Mouse (Mus musculus) cerebellum, adult 11 months (tissue): ENCODE data around the gene Mrpl52.

Experiments used
- DNase-seq: peaks from one replicate; pipeline ENCODE4 v3.0.0; 2022

Gene Mrpl52

DNA sequence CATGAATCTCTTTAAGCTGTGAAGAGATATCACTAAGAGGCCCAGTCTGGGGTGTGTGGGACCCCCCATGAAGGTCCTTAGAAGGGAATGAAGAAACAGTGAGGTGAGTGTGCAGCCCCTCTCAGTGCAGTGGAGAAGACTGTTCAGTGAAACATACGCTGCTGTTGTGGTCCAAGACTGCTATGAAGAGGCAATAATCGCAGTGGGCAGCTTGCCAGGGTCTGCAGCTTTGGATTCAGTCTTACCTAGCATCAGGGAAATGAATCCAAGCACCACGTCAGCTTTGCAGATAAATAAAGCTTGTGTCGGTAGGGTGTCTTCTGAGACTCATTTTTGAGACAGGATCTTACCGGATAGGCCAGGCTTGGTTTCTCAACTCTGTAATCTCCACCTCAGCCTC lies 46.0 kb downstream of the Mrpl52 start:
- no peak for DNase-seq

DNA sequence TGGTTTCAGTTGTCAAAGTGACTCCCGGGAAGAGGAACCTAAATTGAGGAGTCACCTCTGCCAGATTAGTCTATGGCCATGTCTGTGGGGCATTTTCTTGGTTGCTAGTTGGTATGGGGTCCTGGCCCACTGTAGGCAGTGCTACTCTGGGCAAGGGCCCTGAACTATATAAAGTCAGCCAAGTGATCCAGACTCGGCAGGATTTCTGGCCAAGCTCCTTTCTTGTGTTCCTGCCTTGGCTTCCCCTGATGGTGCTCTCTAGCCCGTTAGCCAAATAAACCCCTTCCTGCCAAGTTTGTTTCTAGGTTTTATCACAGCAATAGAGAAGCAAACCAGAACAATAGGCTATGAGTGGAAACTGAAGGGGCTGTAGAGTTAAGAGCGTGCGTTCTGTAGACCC lies 48.0 kb downstream of the Mrpl52 start:
- no peak for DNase-seq

DNA sequence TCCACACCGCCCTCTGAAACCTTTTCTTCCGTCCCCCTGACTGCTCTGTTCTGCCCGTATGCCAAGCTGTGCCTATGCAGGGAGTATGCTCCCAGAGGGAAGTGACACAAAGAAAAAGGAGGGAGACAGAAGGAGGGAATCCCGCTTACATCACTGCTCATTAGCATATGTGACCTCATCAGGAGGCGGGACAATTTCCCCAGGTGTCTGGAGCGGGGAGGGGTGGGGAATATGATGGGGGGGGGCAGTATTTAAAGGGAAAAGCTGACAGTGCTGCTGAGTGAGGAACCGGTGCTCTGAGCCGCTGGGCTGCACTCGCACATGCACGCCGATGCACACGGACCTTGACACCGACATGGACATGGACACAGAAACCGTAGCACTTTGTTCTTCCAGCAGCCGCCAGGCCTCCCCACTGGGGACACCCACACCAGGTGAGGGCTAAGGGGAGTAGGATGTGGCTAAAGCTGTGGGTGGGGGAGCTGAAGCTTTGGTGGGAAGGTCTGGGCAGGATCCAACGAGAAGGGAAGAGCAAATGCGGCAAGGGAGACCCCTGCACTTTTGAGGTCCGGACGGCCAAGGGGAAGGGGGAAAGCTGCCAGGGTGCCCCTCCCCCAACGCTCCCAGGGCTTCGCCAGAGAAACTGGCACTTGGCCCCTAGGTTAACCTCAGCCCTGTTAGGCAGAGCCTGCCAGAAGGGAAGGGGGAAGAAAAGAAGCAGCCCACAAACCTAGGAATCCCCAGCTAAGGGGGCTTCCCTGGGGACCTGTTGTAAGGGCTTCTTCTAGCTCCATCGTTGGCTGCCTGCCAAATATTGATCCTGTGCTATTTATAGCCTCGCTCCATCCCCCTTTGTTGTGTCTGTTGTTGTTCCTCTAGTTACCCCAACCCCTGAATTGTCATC lies 49.5 kb downstream of the Mrpl52 start, which contains the start of gene Rem2:
TSS of gene Rem2 (plus strand) at position 160 of the 904 bp plus-strand sequence.
- peak; percentile 75 for DNase-seq

DNA sequence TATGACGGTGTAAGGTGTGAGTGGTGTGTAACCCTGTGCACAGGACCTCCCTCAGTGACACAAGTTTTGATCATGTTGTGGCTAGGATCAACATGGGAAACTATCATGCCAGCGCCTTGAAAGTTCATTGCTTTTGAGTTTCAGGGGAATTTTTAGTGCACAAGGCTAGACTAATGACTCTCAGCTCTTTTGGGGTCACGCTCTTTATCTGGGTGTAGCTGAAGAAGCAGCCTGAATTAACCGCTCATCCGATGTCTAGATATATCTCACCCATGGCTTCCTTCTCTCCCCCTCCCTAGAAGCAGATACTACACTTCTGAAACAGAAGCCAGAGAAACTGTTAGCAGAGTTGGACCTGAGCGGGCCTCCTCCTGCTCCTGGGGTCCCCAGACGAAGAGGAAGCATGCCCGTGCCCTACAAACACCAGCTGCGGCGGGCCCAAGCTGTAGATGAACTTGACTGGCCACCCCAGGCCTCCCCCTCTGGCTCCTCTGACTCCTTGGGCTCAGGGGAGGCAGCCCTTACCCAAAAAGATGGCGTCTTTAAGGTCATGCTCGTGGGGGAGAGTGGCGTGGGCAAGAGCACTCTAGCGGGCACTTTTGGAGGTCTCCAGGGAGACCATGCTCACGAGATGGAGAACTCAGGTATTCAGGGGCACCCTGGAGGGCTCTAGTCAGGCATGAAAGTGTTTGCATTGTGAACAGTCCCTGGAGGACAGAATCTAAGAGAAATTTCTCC lies 50.6 kb downstream of the Mrpl52 start:
- no peak for DNase-seq
